8 mouse cellular contexts compared by ENCODE assay signal in the genomic region with DNA sequence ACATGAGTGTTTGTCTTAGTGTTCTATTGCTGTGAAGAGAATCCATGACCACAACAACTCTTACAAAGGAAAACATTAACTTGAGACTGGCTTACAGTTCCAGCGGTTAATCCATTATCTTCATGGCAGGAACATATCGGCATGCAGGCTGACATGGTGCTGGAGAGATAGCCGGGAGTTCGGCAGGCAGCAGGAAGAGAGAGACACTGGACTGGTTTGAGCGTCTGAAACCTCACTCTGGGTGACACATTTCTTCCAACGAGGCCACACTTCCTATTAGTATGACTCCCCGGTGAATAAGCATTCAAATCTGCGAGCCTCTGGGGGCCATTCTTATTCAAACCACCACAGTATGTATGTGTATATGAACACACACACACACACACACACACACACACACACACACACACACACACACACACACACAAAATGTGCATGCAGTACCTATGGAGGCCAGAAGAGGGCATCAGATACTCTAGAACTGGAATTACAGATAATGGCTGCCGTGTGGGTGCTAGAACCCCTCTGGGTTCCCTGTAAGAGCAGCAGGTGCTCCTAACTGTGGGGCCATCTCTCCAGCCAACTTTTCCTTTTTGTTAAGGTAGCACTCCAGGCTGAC. TPM values are rescaled to one million over a fixed set of nuclear protein-coding genes. Genes with fewer than 3 reads are reported as not detected.
DNase-seq lines count a peak whose midpoint lies in the region; ATAC-seq and TF ChIP-seq lines count a peak whose summit lies in the region.

No protein-coding gene starts in this region.

- H3K4me1 ChIP-seq in kidney, postnatal 0 days (replicated peaks; ENCODE audit: insufficient read depth, low read length): no peaks in the 10 kb centered on the region

- no peaks in the 10 kb centered on the region for H3K9me3 ChIP-seq in kidney, postnatal 0 days (replicated peaks; ENCODE audit: low read length)

- no peaks in the 10 kb centered on the region for H3K36me3 ChIP-seq in kidney, postnatal 0 days (ENCODE audit: insufficient read depth, low read length)

- peak; percentile 80 for TF ChIP-seq CTCF in kidney, postnatal 0 days (IDR thresholded peaks at IDR 0.05; ENCODE audit: low read depth)

- H3K27me3 ChIP-seq in kidney, postnatal 0 days (ENCODE audit: insufficient read depth, low read length): no peaks in the 10 kb centered on the region

- ATAC-seq in kidney, postnatal 0 days (replicated peaks; ENCODE audit: low FRiP score, low read depth): no peak
- peak; percentile 85 for ATAC-seq in megakaryocyte-erythroid progenitor cell, adult 5-6 weeks (replicated peaks; ENCODE audit: low FRiP score, low TSS enrichment, poor library complexity, severe bottlenecking)

- peak overlapping the region; percentile 51; the same call in 1 of the 2 replicates for H3K27ac ChIP-seq in kidney, postnatal 0 days

- DNase-seq in adrenal gland, postnatal 14 days: peak; percentile 52
- DNase-seq in adrenal gland, postnatal 4 days (ENCODE audit: low spot score in 2 of 2): no peak
- DNase-seq in A20 (ENCODE audit: low read depth, low spot score): peak; percentile 88
- DNase-seq in c-Kit-positive CD71-positive TER-119-negative erythroid progenitor cells, embryonic 14.5 days (ENCODE audit: low read depth): peak; percentile 74
- peak; percentile 46 for DNase-seq in kidney, postnatal 0 days (ENCODE audit: low spot score)
- no peak for DNase-seq in ovary, postnatal 14 days (ENCODE audit: low spot score)
- DNase-seq in urinary bladder, postnatal 14 days (ENCODE audit: low spot score): no peak

- H3K4me3 ChIP-seq in kidney, postnatal 0 days (replicated peaks; ENCODE audit: low read depth, low read length): no peak overlapping the region

- WGBS in kidney, postnatal 0 days: 56% methylated on average over 9 of the region's 9 CpGs

- no peak overlapping the region for H3K4me2 ChIP-seq in kidney, postnatal 0 days (ENCODE audit: low read length)

- no peak overlapping the region for H3K9ac ChIP-seq in kidney, postnatal 0 days (ENCODE audit: low read depth, low read length)

RNA-seq across cellular contexts. Expression of gene Rcan3, which starts 6.4 kb away (rescaled TPM):
- 15.8 and 16.4 TPM in 2 replicates for total RNA-seq in adrenal gland, postnatal 14 days (2021)
- total RNA-seq in adrenal gland, postnatal 4 days (2021): 10 to 100 TPM; 22.3 to 26.7 TPM
- 16.2 and 17.8 TPM in 2 replicates for polyA plus RNA-seq in kidney, postnatal 0 days (2015; fragmentation: Nextera tagmentation; extraction: Ambion mirVana)
- total RNA-seq in megakaryocyte-erythroid progenitor cell, adult 5-6 weeks (2014; fragmentation: Nextera tagmentation): 9.2 and 10.6 TPM in 2 replicates
- 8.6 and 9.3 TPM in 2 replicates for total RNA-seq in megakaryocyte-erythroid progenitor cell, adult 5-6 weeks (2017)

RNA-seq across cellular contexts. Expression of gene Ncmap, which starts 42.0 kb away (rescaled TPM):
- total RNA-seq in adrenal gland, postnatal 14 days (2021): 1.2 TPM in 1 of 2 replicates, not detected in the other
- total RNA-seq in adrenal gland, postnatal 4 days (2021): 1 to 10 TPM in 1 of 2 experiments, under 1 TPM in 1; 0.93 to 1.2 TPM
- 2.0 and 2.6 TPM in 2 replicates for polyA plus RNA-seq in kidney, postnatal 0 days (2015; fragmentation: Nextera tagmentation; extraction: Ambion mirVana)
- total RNA-seq in megakaryocyte-erythroid progenitor cell, adult 5-6 weeks (2014; fragmentation: Nextera tagmentation): 0.81 TPM in 1 of 2 replicates, not detected in the other
- total RNA-seq in megakaryocyte-erythroid progenitor cell, adult 5-6 weeks (2017): not detected in 2 replicates

RNA-seq across cellular contexts. Expression of gene Stpg1, which starts 54.6 kb away (rescaled TPM):
- total RNA-seq in adrenal gland, postnatal 14 days (2021): 0.19 and 1.1 TPM in 2 replicates
- under 1 TPM; 0.59 to 0.67 TPM for total RNA-seq in adrenal gland, postnatal 4 days (2021)
- 0.42 and 0.52 TPM in 2 replicates for polyA plus RNA-seq in kidney, postnatal 0 days (2015; fragmentation: Nextera tagmentation; extraction: Ambion mirVana)
- total RNA-seq in megakaryocyte-erythroid progenitor cell, adult 5-6 weeks (2014; fragmentation: Nextera tagmentation): not detected in 2 replicates
- not detected in 2 replicates for total RNA-seq in megakaryocyte-erythroid progenitor cell, adult 5-6 weeks (2017)

RNA-seq across cellular contexts. Expression of gene Nipal3, which starts 54.8 kb away (rescaled TPM):
- total RNA-seq in adrenal gland, postnatal 14 days (2021): 15.5 and 15.8 TPM in 2 replicates
- 10 to 100 TPM; 14.0 to 24.1 TPM for total RNA-seq in adrenal gland, postnatal 4 days (2021)
- polyA plus RNA-seq in kidney, postnatal 0 days (2015; fragmentation: Nextera tagmentation; extraction: Ambion mirVana): 6.3 and 6.8 TPM in 2 replicates
- total RNA-seq in megakaryocyte-erythroid progenitor cell, adult 5-6 weeks (2014; fragmentation: Nextera tagmentation): 14.5 and 19.2 TPM in 2 replicates
- total RNA-seq in megakaryocyte-erythroid progenitor cell, adult 5-6 weeks (2017): 17.0 and 32.2 TPM in 2 replicates

Comparison
In these comparisons a context has a peak if more than half of its experiments do, and no peak if none do; other contexts are left out.
1. DNase-seq: peak in adrenal gland, postnatal 14 days (single experiment), A20 (single experiment), c-Kit-positive CD71-positive TER-119-negative erythroid progenitor cells, embryonic 14.5 days (single experiment) and kidney, postnatal 0 days (single experiment); none in adrenal gland, postnatal 4 days (0 of 2), ovary, postnatal 14 days (single experiment) and urinary bladder, postnatal 14 days (single experiment).